Mouse (Mus musculus) monocyte, adult 2 months (primary cell): ENCODE results near the gene Gal.
A peak's percentile ranks its signal among the peaks of the same experiment; 100 is the strongest.

ENCODE experiments used
- DNase-seq, 2 experiments: peaks; one replicate each; pipeline ENCODE4 v3.0.0; 2022; ENCODE audit warnings: low spot score in 2 of 2, low read depth in 1 of 2

The Gal gene

GRCm38 (mm10) chr19:3422488-3422887 lies 8.1 kb upstream of the Gal start:
- DNase-seq: no peak

GRCm38 (mm10) chr19:3419251-3419650 lies 4.9 kb upstream of the Gal start:
- no peak for DNase-seq

- no peak for DNase-seq
Observed at GRCm38 (mm10) chr19:3405531-3406281, 8.6 kb downstream of the Gal start.

GRCm38 (mm10) chr19:3404030-3404429 lies 10.3 kb downstream of the Gal start:
- DNase-seq: no peak

- no peak for DNase-seq
Observed at GRCm38 (mm10) chr19:3402390-3402789, 12.0 kb downstream of the Gal start.

- no peak for DNase-seq
Observed at GRCm38 (mm10) chr19:3401943-3402342, 12.4 kb downstream of the Gal start.

- no peak for DNase-seq
Observed at GRCm38 (mm10) chr19:3401504-3401903, 12.8 kb downstream of the Gal start.

- no peak for DNase-seq
Observed at GRCm38 (mm10) chr19:3400057-3400456, 14.3 kb downstream of the Gal start.

GRCm38 (mm10) chr19:3394216-3394615 lies 20.1 kb downstream of the Gal start:
- no peak for DNase-seq

GRCm38 (mm10) chr19:3392384-3392783 lies 22.0 kb downstream of the Gal start:
- DNase-seq: no peak

- peak; percentile 73 to 89 for DNase-seq
Observed at GRCm38 (mm10) chr19:3389089-3389488, 25.3 kb downstream of the Gal start.

- DNase-seq: peak; percentile 92 to 95
Observed at GRCm38 (mm10) chr19:3388629-3389057, 25.7 kb downstream of the Gal start, which contains the start of gene Tesmin. TSS of gene Tesmin (plus strand) at chr19:3388857.

GRCm38 (mm10) chr19:3388061-3388460 lies 26.3 kb downstream of the Gal start:
- DNase-seq: no peak

GRCm38 (mm10) chr19:3378614-3379013 lies 35.7 kb downstream of the Gal start:
- DNase-seq: peak in 1 of 2 experiments; percentile 41

GRCm38 (mm10) chr19:3376966-3377715 lies 37.2 kb downstream of the Gal start:
- peak; percentile 32 to 62 for DNase-seq

- DNase-seq: no peak
Observed at GRCm38 (mm10) chr19:3375945-3376495, 38.3 kb downstream of the Gal start.

- no peak for DNase-seq
Observed at GRCm38 (mm10) chr19:3374028-3374427, 40.3 kb downstream of the Gal start.

GRCm38 (mm10) chr19:3373380-3373779 lies 41.0 kb downstream of the Gal start:
- no peak for DNase-seq

GRCm38 (mm10) chr19:3368276-3368675 lies 46.1 kb downstream of the Gal start:
- no peak for DNase-seq

GRCm38 (mm10) chr19:3365089-3365488 lies 49.3 kb downstream of the Gal start:
- DNase-seq: no peak

- no peak for DNase-seq
Observed at GRCm38 (mm10) chr19:3363510-3363909, 50.8 kb downstream of the Gal start.
